Mouse (Mus musculus) lung, adult 2 months (tissue): ENCODE measurements around the gene Cul9.

Source experiments
- CTCF ChIP-seq: fragments of 200-500 bp; IDR thresholded peaks from 2 replicates; pipeline ENCODE4 v1.5.1; 2011; ENCODE audit warnings: mild to moderate bottlenecking, low read length, control low read depth; ENCODE audit not compliant: insufficient read depth
- POLR2A ChIP-seq: fragments of 200-500 bp; IDR thresholded peaks from 2 replicates; pipeline ENCODE4 v1.6.1; 2011; ENCODE audit warnings: low read depth, mild to moderate bottlenecking, control low read depth, low read length, borderline replicate concordance; ENCODE audit errors: extremely low read depth

GRCm38 (mm10) chr17:46593124-46593523 is 46.9 kb upstream of the Cul9 start:
- no peak for TF ChIP-seq CTCF
- TF ChIP-seq POLR2A: no peak
